Comparison of ENCODE assay signal across 12 mouse cellular contexts in the genomic region with DNA sequence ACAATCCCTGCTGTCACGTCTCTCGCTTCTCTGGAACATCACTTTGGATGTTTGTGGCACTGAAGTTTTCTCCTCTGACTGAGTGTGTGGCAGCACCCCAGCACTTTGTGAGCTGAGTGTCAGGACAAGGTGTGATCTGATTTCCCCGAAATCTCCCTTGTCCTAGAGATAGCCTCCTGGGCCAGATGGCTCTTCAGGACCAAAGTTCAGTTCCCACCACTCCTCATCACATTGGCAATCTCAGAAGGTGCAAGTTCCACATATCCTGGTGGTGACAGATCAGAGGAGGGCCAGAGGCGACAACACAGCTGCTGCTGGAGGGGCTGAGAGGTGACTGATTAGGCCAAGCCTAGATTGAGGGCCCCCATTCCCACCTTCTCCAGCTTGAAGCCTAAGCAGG.
"Had no signal": no experiment of that assay in that cellular context is flagged by ENCODE, and none has a peak within 500 bp of the region (broad histone marks: within the 10 kb centered on the region; RNA-seq: fewer than 3 reads in every experiment).

No protein-coding gene starts in this region.

- H3K4me3 ChIP-seq: left cerebral cortex, adult 2 months; liver, embryonic 13.5 days had no signal

- H3K4me2 ChIP-seq: liver, embryonic 13.5 days; midbrain, embryonic 11.5 days had no signal

- H3K27ac ChIP-seq: left cerebral cortex, adult 2 months; liver, embryonic 13.5 days had no signal

- H3K27me3 ChIP-seq: liver, embryonic 13.5 days had no signal

- H3K9me3 ChIP-seq: liver, embryonic 13.5 days had no signal

- H3K4me1 ChIP-seq: liver, embryonic 13.5 days had no signal

- H3K36me3 ChIP-seq: liver, embryonic 13.5 days had no signal

- H3K9ac ChIP-seq: liver, embryonic 13.5 days had no signal

- DNase-seq: kidney, postnatal 10 days; kidney, postnatal 36 days; layer of hippocampus, postnatal 36 days; liver, embryonic 13.5 days; lung, adult 2 months; lung, postnatal 14 days; lung, postnatal 4 days; midbrain, embryonic 14.5 days; thymus, adult 18-20 months; thymus, postnatal 36 days had no signal
